Mouse (Mus musculus) stomach, postnatal 0 days (tissue): ENCODE results near the gene Znrf3. TPM values are rescaled to one million over a fixed set of nuclear protein-coding genes. Genes with fewer than 3 reads are reported as not detected.

Source experiments
- ATAC-seq: fragments of 200-750 bp; cut with Nextera tagmentation; 2 replicates; pipeline ENCODE4 v1.8.0; 2017; ENCODE audit not compliant: low FRiP score, low TSS enrichment
- DNase-seq: peaks from one replicate; pipeline ENCODE4 v3.0.0-alpha.2; 2016; ENCODE audit warnings: low spot score
- H3K27ac ChIP-seq: fragments of 300-500 bp; sonication (generic); replicated peaks from 2 replicates; pipeline ENCODE4 v1.5.1; 2014; ENCODE audit warnings: mild to moderate bottlenecking, control low read depth
- H3K27me3 ChIP-seq: fragments of 300-500 bp; sonication (generic); 2 replicates; pipeline ENCODE4 v1.6.1; 2014; ENCODE audit warnings: low read length; ENCODE audit not compliant: control insufficient read depth, insufficient read depth
- H3K36me3 ChIP-seq: fragments of 300-500 bp; sonication (generic); 2 replicates; pipeline ENCODE4 v1.6.1; 2014; ENCODE audit warnings: low read length, mixed read lengths; ENCODE audit not compliant: control insufficient read depth, insufficient read depth
- H3K4me1 ChIP-seq: fragments of 300-500 bp; sonication (generic); replicated peaks from 2 replicates; pipeline ENCODE4 v1.6.1; 2014; ENCODE audit warnings: antibody characterized with exemption; ENCODE audit not compliant: control insufficient read depth, insufficient read depth
- H3K4me2 ChIP-seq: fragments of 300-500 bp; sonication (generic); replicated peaks from 2 replicates; pipeline ENCODE4 v1.6.1; 2014; ENCODE audit warnings: low read depth, mild to moderate bottlenecking, control low read depth, moderate library complexity
- H3K4me3 ChIP-seq: fragments of 300-500 bp; sonication (generic); 2 replicates; pipeline ENCODE4 v1.5.1; 2014; ENCODE audit warnings: low read depth, low read length, control low read depth
- H3K9ac ChIP-seq: fragments of 300-500 bp; sonication (generic); 2 replicates; pipeline ENCODE4 v1.6.1; 2014; ENCODE audit warnings: mild to moderate bottlenecking, low read length, control low read depth, mixed read lengths
- H3K9me3 ChIP-seq: fragments of 300-500 bp; sonication (generic); 2 replicates; pipeline ENCODE4 v1.6.1; 2016; ENCODE audit warnings: low read length; ENCODE audit not compliant: control insufficient read depth
- CTCF ChIP-seq: IDR thresholded peaks from 2 replicates; pipeline ENCODE4 v1.5.1; 2016; ENCODE audit warnings: antibody characterized with exemption, low read depth, mild to moderate bottlenecking, moderate library complexity
- EP300 ChIP-seq: optimal IDR thresholded peaks from 2 replicates; pipeline ENCODE3; 2016; ENCODE audit warnings: antibody characterized with exemption
- WGBS: fragments of 180-500 bp; shearing (Covaris S2); extraction: QIAGEN DNeasy Blood & Tissue Kit; methylation state at CpG from one replicate; pipeline ENCODE4 v1.1.7; 2014; 5-methylcytosine and 5-hydroxymethylcytosine counted together
- polyA plus RNA-seq: library from polyadenylated mRNA; unstranded; fragments of >200 nt; fragmentation: Nextera tagmentation; extraction: Ambion mirVana; gene quantifications from 2 replicates; pipeline ENCODE4 v1.2.1, GENCODE M21; 2015

Gene Znrf3
- polyA plus RNA-seq, 1 experiment from 2014 or later: 9.3 TPM

DNA sequence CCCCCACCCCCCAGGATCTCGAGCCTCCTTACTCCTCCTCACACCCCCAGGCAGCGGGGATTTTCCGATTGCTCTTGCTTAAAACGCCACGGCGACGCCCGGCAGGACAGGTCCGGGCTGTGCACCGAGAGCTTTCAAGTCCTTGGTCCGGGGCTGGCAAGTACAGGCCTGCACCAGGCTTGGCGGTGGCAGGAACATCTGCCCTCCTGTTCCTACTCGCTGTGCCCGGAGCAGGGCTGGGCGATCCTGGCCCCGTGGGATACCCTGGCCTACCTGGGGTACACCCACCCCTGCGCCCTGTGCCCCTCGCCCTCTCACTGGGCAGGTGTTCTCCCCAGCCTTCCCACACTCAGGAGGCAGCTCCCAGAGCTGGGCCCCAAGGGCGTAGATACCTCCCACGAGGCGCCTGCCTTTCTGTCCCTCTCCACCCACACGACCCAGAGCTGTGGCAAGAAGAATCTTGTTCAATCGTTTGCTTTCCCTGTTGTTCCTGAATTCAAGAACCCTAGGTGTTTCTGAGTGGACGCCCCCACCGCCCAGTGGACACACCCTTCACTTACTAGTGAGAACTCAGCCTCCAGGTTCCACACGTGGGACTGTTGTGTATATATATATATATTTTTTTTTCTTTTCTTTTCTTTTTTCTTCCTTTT is 181.4 kb downstream of the Znrf3 start:
- no peak overlapping the region for H3K9ac ChIP-seq
- ATAC-seq: 0 out of 2 replicates have a peak, but pooled peaks have one; percentile 12

DNA sequence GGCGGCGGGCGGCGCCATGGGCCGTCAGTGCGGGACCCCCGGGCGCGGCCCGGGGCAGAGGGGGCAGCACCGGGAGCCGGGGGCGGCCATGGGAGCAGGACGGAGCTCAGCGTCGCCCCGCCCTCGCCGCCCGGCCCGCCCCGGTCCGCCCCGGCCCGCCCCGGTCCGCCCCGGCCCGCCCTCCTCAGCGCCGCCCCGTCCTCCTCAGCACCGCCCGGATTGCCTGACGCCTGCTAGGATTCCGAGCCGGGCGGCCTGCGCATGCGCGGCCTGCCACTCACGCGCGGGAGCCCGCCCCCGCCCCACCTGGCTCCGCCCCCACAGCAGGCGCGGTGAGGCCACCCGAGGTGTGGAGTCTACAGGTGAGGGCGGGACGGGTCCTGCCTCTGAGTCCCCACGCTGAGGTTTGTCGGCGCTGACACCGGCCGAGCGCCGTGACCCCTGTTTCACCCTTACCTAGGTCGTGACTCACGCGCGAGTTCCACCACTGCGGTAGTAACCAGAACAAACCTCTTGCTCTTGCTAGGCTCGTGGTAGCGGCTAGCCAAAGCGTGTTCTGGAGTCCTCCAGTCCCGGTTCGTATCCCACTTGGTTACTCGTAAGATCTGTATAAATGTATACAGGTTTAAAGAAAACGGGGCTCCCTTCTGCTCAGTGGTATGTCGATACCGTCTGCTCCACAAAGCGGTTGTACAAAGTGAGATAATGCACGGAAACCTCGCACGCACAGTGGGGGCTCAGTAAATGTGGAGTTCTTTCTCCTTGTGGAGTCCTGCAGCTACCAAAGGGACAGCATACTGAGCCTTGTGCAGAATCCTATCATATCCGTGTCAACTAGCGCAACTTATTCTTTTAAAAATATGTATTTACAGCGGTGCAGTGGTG is 182.9 kb downstream of the Znrf3 start, which contains the start of gene Kremen1:
TSS of gene Kremen1 (minus strand) at position 51 of the 885 bp plus-strand sequence.
- peak within 1 kb of the TSS; percentile 75 for H3K4me2 ChIP-seq
- peak within 1 kb of the TSS; percentile 75 for H3K9ac ChIP-seq
- H3K4me3 ChIP-seq: peak within 1 kb of the TSS; percentile 67
- ATAC-seq (peak; percentile 97), DNase-seq (peak; percentile 98)
- H3K36me3 ChIP-seq: no peaks in the 10 kb centered on the region; the same call in 1 of the 2 replicates
- no peaks in the 10 kb centered on the region; the same call in 1 of the 2 replicates for H3K4me1 ChIP-seq
- H3K9me3 ChIP-seq: no peaks in the 10 kb centered on the region
- no peak for TF ChIP-seq EP300
- no peak for TF ChIP-seq CTCF
- no peaks in the 10 kb centered on the region for H3K27me3 ChIP-seq
- 5% methylated on average over 47 of the region's 80 CpGs for WGBS
- peak within 1 kb of the TSS; percentile 84 for H3K27ac ChIP-seq

More for the DNA sequence above, 181.4 kb downstream of the Znrf3 start:
- DNase-seq: peak; percentile 33
- H3K36me3 ChIP-seq: no peaks in the 10 kb centered on the region; the same call in 1 of the 2 replicates
- no peaks in the 10 kb centered on the region for H3K27me3 ChIP-seq
- no peaks in the 10 kb centered on the region for H3K9me3 ChIP-seq
- no peaks in the 10 kb centered on the region for H3K4me1 ChIP-seq
- no peak overlapping the region for H3K4me3 ChIP-seq
- WGBS: 58% methylated on average over 26 of the region's 26 CpGs
- H3K4me2 ChIP-seq: no peak overlapping the region
- H3K27ac ChIP-seq: peak overlapping the region; percentile 84
- TF ChIP-seq CTCF (no peak), EP300 (peak; percentile 15)

DNA sequence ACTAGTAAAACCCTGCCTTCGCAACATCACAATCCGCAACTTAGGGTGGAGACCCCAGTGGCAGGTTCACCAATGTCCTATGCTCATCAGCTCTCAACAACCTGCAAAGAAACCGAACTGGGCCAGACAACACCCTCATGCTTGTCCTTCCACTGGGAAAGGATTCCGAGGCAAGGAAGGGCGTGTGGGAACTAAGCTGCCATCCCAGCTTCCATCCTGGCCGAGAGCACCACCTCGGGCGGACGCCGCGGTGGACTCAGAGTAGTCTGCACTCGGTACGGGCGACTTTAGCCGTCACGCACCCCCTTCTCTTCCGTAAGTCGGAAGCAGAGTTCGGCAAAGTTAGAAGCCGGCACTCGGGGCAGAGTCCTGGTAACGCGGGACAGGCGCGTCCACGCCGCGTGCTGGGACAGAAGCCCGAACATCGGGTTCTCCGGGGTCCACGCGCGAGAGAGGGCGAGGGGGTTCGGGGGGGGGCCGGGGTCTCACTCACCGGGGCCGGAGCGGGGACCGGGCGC is 183.6 kb downstream of the Znrf3 start:
- peak; percentile 28 for ATAC-seq
- Histone ChIP-seq H3K4me1 (no peaks in the 10 kb centered on the region; the same call in 1 of the 2 replicates), H3K4me3 (peak overlapping the region; percentile 67), H3K9ac (peak overlapping the region; percentile 75), H3K4me2 (peak overlapping the region; percentile 75), H3K36me3 (no peaks in the 10 kb centered on the region; the same call in 1 of the 2 replicates), H3K27me3 (no peaks in the 10 kb centered on the region), H3K9me3 (no peaks in the 10 kb centered on the region), H3K27ac (peak overlapping the region; percentile 84)
- WGBS: under 1% methylated on average over 34 of the region's 42 CpGs
- DNase-seq: peak; percentile 63
- TF ChIP-seq EP300 (no peak), CTCF (no peak)

DNA sequence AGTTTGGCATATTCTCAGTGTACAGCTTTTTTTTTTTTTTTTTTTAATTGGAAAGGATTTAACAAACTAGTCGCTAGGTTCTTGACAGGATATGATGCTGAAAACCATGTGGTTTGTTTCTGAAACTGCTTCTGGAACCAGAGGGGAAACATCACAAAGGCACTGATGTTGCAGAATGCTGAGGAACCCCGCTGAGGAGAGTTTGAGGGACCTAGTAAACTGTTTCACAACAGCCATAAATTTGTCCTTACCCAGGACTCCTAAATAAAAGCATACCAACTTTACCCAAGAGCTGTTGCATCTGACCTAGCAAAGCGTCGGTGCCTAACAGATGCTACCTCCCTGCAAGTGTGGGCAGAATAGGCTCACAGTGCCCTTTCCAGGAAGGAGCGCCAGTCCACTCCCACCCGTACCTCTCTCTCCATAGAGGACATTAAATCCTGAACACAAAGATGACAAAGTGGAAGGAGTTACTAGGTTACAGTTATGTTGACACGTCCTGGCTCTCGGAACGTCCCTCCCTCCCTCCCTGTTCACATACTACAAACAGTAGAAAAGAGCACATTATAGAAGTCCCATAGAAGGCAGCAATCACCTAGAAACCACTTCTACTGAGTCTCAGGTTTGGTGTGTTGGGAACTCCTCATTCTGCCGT is 184.6 kb downstream of the Znrf3 start:
- H3K27ac ChIP-seq: peak overlapping the region; percentile 84

DNA sequence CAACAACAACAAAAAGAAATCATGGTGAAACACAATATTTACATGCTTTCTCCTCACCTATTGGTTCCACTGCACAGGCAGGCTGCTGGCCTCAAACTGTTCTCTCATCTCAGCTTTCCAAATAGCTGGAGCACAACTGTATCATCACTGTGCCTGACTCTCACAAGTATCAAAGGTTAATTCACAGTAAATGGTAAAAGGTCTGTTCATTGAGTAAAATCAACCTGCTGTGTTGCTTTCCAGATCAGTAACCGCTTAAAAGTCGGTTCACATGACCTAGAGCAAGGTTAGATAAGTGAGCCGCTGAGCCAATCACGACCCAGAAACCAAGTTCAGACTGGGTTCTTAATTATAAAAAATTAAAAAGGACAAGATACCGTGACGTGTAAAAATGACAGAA is 186.6 kb downstream of the Znrf3 start:
- Histone ChIP-seq H3K36me3 (no peaks in the 10 kb centered on the region; the same call in 1 of the 2 replicates), H3K27ac (no peak overlapping the region), H3K9ac (no peak overlapping the region), H3K27me3 (no peaks in the 10 kb centered on the region), H3K4me3 (no peak overlapping the region), H3K4me1 (peaks cover 3% of the 10 kb centered on the region), H3K9me3 (no peaks in the 10 kb centered on the region), H3K4me2 (no peak overlapping the region)
- ATAC-seq: no peak
- WGBS: 91% methylated on average over 6 of the region's 6 CpGs
- no peak for TF ChIP-seq CTCF
- TF ChIP-seq EP300: no peak
- no peak for DNase-seq

More for the DNA sequence above, 184.6 kb downstream of the Znrf3 start:
- 28% methylated on average over 10 of the region's 10 CpGs for WGBS
- Histone ChIP-seq H3K4me3 (peak overlapping the region; percentile 67), H3K9me3 (no peaks in the 10 kb centered on the region), H3K27me3 (no peaks in the 10 kb centered on the region), H3K4me1 (no peaks in the 10 kb centered on the region; the same call in 1 of the 2 replicates), H3K9ac (peak overlapping the region; percentile 51; the same call in 1 of the 2 replicates), H3K36me3 (no peaks in the 10 kb centered on the region; the same call in 1 of the 2 replicates), H3K4me2 (peak overlapping the region; percentile 75)
- peak; percentile 33 for DNase-seq
- TF ChIP-seq EP300 (no peak), CTCF (no peak)
- ATAC-seq: no peak
